Mouse (Mus musculus) spleen, postnatal 10 days (tissue): ENCODE measurements at regions not wholly inside any gene's neighbourhood (a gene's known extent, or its start where the extent isn't known, plus 50 kb on each side); places are given as distances from the start of the nearest gene placed in this dataset.

Experiments
- DNase-seq, 2 experiments: peaks; one replicate each; pipeline ENCODE4 v3.0.0; 2021 to 2022; ENCODE audit warnings: low spot score in 2 of 2

DNA sequence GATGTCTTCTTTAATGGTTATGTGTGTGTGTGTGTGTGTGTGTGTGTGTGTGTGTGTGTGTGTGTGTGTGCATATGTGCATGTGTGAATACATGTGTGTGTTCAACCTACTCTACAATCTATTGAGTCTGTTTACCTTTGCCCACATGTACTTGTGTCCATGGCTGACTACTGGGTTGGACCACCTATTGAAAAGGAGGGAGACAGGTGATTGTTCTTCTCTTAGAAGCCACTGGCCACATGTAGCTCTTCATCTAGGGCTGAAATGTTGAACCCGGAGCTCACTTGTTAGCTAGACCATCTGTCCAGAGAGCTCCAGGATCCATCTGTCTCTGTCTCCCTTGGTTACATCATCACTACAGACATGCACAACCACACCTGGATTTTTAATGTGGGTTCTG is 141.8 kb upstream of the Jade1 start:
- DNase-seq: no peak

DNA sequence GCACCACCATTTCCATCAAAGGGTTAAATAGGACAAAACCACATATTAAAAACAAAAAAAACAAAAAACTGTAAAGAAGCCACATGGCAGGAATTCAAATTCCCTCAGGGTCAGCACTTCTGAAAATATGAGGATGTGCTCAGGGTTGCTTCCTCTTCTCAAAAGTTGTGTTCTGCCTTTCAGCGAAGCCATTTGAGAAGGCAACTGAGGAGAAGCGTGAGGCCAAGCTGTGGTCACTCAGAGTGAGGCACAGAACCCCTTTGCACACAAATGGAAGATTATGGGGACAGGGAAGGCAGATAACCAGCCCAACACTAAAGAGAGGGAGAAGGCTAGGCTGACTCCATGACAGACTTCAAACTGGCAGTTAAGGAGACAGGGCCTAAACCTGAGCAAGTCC is 142.8 kb upstream of the Jade1 start:
- no peak for DNase-seq

DNA sequence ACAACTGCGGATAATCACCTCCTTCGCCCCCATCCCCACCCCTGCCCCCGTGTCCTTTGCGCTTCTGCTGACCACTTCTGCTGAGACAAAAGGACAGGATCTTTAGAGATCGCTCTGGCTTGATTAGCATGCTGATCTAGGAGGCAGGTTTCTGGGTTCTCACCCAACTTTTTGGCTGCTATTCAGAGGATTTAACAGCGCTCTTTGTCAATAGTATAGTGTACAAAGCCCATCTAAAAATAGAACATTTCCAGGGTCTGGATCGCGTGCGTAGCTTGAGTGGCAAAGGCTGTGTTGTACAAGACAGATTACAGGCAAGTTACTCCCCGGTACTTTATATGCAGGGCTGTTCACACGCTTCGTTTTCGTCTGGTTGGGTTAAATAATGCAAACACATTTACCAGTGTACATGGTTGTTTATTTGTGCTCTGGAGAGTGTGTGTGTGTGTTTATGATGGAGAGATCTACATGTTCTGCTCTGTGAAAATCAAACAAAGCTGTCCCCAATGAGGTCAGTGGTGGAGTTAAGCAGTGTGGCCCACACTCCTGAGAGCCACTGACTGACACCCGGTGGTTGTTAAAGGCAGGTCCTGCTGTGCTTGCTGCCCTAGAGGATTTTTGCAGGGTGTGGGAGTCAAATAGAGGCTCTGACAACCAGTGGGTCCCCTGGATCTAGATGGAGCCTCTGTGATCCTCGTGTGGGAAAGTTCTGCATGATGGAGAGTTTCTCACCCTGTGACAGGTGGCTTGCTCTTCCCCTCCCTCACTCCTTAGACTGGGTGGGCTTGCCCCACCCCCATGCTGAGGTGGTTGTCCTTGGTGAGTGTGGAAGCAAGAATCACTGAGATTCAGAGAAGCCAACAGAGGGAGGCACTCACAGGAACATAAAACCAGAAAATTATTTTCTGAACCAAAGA is 146.5 kb upstream of the Jade1 start:
- no peak for DNase-seq

DNA sequence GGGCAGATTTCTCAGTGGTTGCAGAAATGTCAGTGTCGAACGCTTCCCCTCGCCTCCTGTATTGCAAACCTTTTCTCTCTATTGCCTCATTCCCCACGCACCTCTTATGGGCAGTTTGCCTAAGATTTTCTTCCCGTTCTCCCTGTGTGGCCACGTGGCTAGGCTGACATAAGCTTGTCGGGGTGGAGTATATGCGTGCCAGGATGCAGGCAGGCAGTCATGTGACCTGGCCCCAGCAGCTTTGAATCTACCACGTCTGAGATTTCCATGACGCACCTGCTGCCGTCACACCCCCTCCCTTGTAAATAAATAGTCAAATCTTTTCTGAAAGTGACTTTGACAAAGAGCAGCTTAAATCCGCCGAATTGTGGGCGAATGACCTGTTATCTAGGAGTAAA is 147.1 kb upstream of the Jade1 start:
- DNase-seq: peak; percentile 11 to 57

DNA sequence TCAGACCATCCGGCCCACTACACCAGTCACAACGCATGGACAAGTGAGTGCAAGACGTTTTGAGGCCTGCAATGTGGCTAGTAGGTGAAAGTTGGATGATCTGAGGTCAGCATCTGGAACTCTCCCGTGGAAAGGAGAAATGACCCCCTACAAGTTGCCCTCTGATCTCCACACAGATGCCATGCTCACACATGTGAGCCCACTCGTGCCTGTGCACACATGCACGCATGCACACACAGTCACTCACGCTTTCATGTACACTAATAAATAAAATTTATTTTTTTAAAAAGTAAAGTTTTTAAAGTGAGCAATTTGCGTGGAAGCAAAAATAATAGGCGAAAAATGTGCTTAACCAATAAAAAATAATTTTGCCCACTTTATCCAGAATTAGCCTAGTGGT is 147.5 kb upstream of the Jade1 start:
- DNase-seq: no peak

DNA sequence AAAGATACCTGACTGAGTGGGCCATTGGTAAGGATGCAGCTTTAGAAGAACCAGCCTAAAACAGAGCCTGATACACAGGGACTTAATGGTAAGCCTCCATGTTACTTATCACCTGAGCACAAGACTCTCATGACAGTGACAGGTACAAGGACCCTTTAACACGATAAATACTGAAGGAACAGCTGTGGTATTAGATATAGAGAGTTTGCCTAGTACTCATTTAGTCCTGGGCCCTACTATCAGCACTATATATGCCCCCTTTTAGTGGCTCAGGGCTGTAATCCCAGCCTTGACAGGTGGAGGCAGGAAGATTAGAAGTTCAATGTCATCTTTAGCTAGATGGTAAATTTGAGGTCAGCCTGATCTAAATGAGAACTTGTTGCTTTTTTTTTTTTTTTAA is 148.0 kb upstream of the Jade1 start:
- no peak for DNase-seq

DNA sequence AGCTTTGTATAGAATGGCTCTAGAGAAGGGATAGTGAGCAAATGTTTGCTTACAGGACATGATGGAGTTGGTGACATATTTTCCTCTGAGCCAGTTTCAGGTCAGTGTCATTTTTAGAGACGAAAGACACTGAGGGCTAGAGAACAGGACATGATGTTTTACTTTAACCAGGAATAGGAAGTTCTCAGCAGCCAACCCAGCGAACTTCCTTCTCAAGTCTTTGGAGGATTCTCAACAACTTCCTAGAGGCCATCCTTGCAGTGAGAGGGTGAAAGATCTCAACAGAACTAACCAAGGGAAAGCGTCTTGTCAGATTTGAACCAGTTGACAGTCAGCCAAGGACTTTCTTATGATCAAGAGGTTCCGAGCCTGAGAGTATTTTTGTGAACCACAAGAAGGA is 153.7 kb upstream of the Jade1 start:
- no peak for DNase-seq

DNA sequence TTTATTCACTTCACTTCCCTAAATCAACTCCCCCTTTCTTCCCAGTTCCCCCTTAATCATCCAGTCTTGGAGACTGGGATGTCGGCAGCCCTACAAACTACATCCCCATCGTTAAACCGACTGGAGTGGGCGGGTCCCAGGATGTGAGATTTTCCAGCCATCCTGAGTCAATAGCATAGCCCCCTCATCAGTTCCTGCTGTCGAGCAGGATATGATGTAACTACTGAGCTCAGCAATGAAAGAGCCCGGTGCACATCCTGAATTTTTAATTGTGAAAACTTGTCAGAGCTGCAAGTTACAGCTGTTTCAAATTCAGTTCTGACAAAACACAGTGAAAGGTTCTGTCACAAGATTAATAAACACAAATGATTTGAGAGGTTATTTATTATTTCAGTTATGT is 165.7 kb upstream of the Jade1 start:
- DNase-seq: no peak

DNA sequence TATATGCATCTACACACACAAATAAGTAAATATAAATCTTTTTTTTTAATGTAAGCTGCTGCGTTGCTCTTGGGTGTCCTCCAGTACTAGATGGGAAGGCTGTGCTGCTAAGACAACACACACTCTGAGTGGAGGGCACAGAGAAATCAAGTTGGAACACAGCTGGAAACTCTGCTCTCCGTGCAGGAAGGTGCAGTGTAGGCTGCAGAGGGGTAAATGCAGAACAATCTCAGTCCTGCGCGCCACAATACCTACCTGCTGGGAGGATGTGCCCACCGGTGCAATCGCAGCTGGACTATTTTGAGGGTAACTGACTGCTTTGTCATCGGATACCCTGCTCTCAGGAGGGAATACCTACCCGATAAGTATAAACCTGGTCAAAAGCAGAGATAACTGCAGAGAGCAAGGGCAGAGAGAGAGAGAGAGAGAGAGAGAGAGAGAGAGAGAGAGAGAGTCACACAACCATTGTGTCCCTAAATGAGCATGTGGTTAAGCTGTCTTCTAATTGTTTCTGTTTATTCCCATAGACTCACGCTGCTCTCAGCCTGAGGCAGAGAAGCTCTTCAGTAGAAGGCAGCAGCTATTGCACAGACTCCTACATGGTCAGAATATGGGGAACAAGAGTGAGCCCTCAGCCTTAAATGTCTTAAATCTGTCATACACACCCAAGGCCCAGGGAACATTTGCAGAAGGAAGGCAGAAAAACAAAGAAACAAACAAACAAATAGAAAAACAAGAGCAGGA is 167.9 kb upstream of the Jade1 start:
- DNase-seq: no peak

DNA sequence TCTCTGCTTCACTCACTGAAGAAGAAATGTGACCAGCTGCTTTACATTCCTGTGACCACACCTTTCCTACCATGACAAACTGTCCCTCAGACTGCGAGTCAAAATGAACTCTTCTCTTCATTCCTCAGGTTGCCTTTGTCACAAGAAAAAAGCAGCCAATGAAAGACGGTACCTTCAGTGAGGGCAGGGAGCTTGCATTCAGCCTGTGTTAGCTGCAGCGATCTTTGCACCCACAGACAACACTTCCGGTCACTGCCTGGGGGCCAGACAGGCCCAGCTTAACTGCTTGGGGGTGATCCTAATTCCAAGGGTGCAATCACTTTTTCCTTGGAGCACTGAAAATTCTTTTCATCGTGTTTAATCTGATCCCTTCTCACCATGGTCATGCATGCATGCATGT is 169.2 kb upstream of the Jade1 start:
- DNase-seq: no peak

DNA sequence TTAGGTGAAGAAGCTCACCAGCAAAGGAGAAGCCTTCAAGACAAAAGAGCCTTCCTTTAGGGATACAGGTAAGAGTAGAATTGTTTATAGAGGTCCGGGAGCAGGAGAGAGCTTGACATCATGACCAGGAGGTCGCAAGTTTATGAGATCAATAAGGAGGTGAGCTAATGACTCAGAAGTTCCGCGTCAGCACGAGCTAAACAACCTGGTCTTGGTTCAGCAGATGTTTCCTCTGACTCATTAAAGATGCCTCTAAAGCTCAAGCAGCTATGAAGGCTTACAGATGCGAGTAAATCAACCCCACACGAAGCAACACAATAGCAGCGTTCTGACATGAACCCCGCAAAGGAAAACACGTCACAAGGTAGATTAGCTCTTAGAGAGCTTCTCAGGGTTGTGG is 171.1 kb upstream of the Jade1 start:
- no peak for DNase-seq

DNA sequence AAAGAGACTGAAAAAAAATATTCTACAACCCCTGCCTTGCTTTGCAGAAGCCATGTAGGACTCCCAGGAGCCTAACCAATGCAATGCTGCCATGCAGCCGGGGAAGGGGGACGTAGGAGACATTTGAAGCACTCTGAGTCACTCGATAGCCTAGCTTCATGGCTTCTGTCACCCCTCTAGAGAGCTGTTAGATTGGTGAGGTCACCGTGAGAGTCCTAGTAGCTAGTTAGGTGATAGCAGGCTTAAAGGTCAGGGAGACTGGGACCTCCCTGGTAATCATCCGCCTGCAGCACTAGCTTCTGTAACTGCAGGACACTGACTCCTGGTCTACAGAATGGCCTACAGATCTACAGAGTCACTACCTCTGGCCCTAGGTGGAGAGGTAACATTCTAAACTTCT is 177.0 kb upstream of the Jade1 start:
- DNase-seq: no peak

DNA sequence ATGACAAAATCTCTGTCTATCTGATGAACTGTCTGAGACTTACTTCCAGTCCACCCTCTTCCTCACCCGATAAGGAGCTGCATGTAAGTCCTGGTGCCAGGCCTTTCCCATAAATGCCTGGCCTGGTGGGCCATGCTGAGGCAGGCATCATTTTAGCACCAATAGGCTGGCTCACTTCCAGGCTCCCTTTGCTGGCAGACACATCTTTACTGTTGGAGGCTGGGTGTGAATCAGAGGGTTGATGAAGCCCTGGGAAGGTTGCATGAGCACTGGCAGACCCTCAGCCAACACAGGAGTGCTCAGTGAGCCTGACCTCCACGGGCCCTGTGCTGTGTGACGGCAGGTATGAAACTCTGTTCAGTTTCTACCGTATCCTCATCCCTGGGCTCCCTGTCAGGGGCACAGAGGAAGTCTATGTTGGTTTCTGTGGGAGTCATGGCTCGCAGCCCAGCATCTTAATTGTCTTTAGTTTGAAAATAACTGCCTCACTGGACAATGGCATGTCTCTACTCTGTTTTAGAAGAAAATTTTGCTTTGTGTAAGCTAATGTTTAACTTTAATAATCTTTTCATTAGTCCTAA is 177.6 kb upstream of the Jade1 start:
- DNase-seq: no peak

DNA sequence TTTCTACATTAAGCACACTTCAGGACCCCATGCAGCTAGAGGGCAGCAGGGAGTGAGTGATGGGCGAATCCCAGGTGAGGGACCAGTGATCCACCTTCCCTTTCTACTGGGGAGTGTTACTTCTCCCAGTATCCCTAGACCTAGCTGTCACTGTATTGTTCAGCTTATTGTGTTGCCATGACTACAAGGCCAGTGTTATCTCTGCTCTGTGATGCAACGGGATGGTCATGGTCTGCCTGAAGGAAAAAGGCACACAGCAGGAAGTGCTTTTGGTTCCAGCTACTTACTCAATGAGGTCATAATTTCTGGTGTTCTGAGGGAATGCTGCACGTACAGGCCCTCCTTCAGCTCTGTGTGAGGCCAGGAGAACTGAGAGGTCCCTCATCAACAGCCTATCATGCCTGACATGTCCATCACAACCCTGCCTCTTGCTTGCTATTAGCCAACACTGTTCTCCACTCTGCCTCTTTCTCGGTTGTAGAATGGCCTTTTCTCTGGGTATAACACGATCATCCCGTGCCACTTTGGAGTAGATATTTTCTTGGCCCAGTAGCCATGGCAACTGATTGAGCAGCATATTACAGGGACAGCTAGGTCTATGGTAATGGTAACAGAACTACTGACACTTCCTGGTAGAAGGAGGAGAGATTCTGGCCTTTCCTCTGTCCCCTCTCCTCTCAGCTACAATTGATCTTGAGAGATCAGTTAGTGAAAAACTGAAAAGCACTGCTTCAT is 178.5 kb upstream of the Jade1 start:
- DNase-seq: no peak

DNA sequence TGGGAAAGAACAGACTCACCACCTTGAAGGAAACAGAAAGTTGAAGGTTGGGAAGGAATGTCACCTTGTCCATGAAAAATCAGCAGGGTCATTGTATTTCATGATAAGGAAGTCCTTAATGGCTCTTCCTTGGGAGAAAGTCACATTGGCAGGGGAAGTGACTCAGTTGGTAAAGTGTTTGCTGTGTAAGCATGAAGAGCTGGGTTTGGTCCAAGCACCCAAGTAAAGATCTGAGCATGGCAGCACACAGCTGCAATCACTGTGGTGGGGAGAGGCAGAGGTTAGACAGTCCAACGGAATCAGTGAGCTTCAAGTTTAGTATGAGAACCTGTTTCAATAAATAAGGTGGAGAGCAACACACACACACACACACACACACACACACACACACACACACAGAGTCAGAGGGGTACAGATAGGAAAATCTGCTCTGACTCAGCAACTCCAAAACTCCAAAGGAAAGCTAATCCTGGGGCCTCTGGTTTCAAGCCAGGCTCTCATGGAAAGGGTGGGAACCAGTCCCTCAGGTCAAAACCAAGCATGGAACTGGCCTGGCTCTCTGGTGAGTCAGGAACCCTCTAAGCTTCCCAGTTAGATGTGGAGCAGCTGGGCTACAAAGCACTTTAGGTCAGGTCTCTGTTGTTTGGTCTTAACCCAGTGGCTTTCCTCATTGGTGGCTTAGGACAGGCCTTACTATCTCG is 180.2 kb upstream of the Jade1 start:
- no peak for DNase-seq

DNA sequence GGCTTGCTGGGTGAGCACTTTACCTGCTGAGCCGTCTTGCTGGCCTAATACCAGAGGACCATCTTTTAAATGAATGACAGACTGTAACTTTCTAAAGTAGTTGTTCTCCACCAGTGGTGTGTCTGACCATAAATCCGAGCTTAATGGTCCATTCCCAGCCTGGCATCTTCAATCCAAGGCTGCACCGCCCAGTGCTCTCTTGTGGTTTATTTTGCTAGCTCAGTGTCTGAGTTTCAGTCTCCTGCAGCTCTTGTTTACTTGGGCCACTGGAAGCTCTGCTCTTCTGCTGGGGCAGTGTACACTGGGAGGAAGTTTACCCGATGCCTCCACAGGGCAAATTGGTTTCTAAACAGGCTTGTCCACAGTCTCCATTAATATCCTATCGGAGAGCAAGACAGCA is 182.3 kb upstream of the Jade1 start:
- no peak for DNase-seq

DNA sequence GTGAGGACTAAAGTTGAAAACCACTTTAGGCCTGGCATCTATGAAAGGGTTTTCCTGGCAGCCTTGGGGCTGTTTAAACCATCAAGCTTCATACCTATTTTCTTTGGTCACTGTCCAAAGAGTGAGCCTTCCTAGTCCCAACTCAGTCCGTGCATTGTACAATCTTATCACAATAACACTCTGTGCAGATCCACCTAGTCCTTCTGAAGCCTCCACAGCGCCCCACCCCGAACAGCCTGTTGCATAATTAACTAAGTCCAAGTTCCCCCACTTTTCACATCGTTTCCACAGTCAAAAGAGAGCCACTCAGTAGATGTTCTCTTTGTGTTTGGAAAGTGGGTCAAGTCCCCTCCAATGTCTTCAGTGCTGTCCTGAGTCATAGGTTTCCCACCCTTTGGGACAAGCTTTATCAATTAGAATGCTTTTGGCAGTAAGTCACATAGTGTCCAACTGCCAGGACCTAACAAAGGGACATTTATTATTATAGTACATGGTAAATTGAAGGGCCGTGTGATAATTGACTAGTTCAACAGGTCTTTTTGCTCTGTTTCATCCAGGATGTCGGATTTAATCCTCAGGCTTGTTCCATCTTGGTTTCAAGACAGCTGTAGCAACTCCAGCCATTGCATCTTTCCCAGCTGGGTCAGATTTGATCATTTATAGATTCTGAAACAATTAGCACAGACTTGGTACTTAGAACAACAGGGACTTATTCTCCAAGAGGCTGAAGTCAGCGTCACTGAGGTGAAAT is 187.0 kb upstream of the Jade1 start:
- DNase-seq: no peak

DNA sequence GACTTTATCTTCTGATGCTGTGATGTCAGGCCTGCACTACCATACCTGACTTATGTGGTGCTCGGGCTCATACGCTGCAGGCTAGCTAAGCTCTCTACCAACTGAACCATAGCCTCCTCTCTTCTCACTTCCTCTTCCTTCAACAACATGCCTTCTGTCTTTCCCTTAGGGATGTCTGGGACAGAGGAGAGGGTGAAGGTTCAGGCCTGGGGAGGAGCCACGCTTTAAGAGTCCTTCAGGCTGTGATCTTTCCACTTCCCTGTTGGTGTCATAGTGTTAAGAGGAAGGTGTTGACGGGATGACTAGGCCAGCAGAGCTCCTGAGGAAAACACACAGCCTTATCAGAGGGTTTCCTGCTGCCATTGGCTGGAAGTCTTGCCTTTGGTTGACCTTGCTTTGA is 188.8 kb upstream of the Jade1 start:
- DNase-seq: no peak

DNA sequence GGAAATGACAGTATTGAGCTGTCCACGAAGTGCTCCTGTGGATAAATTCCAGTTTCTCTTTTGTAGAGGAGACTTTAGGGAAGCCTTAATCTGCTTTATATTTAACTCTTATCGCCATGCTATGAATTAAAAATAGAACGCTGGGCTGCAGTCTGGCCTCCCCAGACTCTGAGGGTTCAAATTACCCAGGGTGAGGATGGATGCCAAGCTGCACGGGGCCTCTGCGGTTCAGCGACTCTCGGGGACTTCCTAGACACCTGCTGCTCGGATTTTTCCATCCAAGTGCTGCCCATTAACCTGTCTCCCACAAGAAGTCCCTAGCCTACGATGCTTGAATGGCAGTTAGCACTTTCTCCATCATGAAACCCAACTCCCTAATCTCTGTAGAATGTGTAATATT is 189.3 kb upstream of the Jade1 start:
- DNase-seq: no peak

DNA sequence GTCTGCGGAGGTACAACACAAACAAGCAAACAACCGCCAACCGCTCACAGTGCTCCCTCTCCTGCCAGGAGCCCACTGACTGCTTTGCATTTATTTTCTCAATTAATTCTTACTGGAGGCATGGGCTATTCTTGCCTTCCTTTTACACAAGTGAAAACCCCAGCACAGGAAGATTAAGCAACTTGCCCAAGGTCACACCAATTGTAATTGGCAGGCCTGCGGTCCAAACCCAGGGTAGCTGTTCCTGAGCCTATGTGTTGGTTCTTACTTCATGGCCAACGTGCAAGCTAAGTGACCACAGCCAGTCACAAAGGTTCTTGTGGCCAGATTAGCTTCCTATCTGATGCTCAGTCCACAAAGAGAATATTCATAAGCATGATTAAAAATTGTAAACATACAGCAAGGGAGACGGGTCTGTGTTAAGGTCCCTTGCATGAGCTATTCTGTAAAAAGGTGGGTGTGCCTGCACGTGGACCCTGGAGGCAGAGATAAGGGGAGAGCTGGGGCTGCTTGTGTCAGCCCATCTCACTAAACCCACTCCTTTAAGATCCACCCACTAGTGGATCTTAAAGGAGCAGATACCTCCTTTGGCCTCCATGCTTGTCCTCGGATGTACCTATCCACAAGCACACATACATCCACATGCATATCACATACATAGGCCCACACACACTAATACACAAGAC is 190.2 kb upstream of the Jade1 start:
- no peak for DNase-seq
